Mouse (Mus musculus) megakaryocyte, embryonic 14.5 days (primary cell): ENCODE results near the gene Cnot11.

ENCODE experiments used
- FLI1 ChIP-seq: IDR thresholded peaks from 2 replicates; pipeline ENCODE4 v1.6.1; 2012; ENCODE audit warnings: low read length, inconsistent platforms, mixed read lengths
- GATA1 ChIP-seq: IDR thresholded peaks from 3 replicates; pipeline ENCODE4 v1.6.1; 2012; ENCODE audit warnings: mixed read lengths, low read length, inconsistent platforms, borderline replicate concordance

GRCm38 (mm10) chr1:39555556-39556415 is 21.0 kb downstream of the Cnot11 start:
- no peak for TF ChIP-seq GATA1
- no peak for TF ChIP-seq FLI1
